Mouse (Mus musculus) intestine, embryonic 14.5 days (tissue): Measurements from ENCODE around the gene Smn1. TPM values are rescaled to one million over a fixed set of nuclear protein-coding genes. Genes with fewer than 3 reads are reported as not detected.

Source experiments
- polyA plus RNA-seq: library from polyadenylated mRNA; unstranded; fragments of >200 nt; fragmentation: Nextera tagmentation; extraction: Ambion mirVana; gene quantifications from 2 replicates; pipeline ENCODE4 v1.2.1, GENCODE M21; 2014

Gene Smn1
- polyA plus RNA-seq, 1 experiment from 2014 or later: 69.3 TPM

Other genes with a start within 250 kb of the Smn1 start
- gene Cartpt, start 223.8 kb upstream of the Smn1 start, polyA plus RNA-seq: 42.3 and 51.3 TPM in 2 replicates
- 45.9 and 51.6 TPM in 2 replicates for gene Mccc2, start 109.2 kb upstream of the Smn1 start, polyA plus RNA-seq
- 24.9 and 28.5 TPM in 2 replicates for gene Bdp1, start 20.8 kb upstream of the Smn1 start, polyA plus RNA-seq
- 169 and 181 TPM in 2 replicates for gene Serf1, start 16.8 kb upstream of the Smn1 start, polyA plus RNA-seq
- 5.9 and 6.0 TPM in 2 replicates for gene Naip2, start 77.2 kb downstream of the Smn1 start, polyA plus RNA-seq
- gene Naip5, start 121.5 kb downstream of the Smn1 start, polyA plus RNA-seq: 5.4 and 5.6 TPM in 2 replicates
- 5.1 and 5.3 TPM in 2 replicates for gene Naip6, start 192.8 kb downstream of the Smn1 start, polyA plus RNA-seq